Mouse (Mus musculus): ENCODE measurements around the gene Lrrc75b.

Gene Lrrc75b

GRCm38 (mm10) chr10:75559676-75560548 lies at the start of gene Lrrc75b:
TSS of gene Lrrc75b (minus strand) at chr10:75560330.
- DNase-seq (ENCODE audit: low read depth, low spot score), result no peak

- DNase-seq (ENCODE audit: low read depth, low spot score), result no peak
These were observed 48.8 kb upstream of the Lrrc75b start for GRCm38 (mm10) chr10:75608975-75609374.

GRCm38 (mm10) chr10:75607253-75607652 lies 47.1 kb upstream of the Lrrc75b start:
- DNase-seq (ENCODE audit: low read depth, low spot score), result no peak

DNA sequence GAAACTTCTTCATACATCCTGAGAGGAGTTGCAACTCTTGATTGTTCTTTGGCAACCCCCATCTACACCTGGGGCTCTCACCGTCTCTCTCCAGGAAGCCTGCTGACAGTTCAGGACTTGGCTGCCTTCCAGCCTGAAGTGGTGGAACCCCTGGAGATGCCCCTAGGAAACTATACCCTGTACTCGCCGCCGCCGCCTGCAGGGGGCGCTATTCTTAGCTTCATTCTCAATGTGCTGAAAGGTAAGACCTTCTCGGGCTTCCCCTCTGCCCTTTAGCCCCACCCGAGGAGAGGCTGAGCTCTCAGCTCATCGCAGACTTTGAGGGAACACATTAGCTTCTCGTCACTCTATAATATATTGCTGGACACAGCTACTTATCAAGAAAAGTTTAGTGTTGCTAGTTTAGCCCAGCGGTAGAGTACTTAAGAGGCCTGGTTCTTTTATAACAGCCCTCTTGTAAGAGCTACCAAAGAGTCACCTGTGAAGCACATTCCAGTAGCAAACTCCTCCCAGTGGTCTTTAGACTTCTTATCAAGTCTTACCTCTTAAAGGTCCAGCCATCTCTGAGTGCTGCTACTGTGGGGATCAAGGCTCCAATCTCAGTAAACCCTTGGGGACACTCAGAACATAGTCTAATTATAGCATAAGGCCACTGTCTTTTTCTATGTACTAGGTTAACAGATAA lies 45.2 kb upstream of the Lrrc75b start:
- peak; percentile 71 for DNase-seq (ENCODE audit: low read depth, low spot score)

DNA sequence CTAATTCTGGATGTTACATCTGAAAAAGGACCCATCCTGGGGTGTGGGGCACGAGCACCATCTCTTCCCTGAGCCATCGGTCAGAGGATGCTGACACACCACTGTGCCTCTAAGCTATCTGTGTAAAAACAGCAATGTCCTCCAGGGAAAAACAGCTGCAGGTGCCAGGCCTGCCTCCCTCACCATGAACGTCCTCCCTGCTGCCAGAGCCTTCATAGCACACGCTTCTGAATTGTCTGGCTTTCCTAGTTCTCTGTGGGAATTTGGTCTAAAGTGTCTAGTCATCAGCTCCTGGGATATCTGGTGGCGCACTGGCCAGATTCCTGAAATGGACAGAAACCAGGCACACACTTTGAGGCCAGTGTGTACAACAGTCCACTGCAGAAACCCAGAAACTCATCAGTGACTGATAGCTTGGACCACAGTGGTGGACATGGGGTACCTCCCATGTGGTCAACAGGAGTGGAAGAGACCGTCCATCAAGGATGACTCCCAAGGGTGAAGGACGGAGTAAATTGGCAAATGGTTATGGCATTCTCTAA lies 40.1 kb upstream of the Lrrc75b start:
- DNase-seq (ENCODE audit: low read depth, low spot score), result no peak

- DNase-seq (ENCODE audit: low read depth, low spot score), result no peak
These were observed 35.9 kb upstream of the Lrrc75b start for GRCm38 (mm10) chr10:75595981-75596380.

DNA sequence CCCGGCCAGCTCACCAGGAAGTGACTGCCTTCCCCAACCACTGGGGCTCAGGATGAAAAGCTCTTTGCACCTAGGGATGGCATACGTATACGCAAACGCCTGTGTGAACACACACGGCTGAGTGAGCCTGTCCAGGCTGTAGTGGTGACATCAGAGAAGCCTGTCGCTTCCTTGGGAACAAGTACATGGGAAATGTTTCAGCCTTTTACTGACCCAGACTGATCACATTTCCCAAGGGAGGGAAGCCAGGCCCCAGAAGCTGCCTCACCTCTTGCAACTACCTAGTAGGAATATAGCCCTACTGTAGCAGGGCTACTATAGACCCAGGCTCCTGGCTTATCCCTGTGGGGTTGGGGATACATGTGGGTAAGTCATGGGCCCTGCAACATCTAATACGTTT lies 32.5 kb upstream of the Lrrc75b start:
- no peak for DNase-seq (ENCODE audit: low read depth, low spot score)

GRCm38 (mm10) chr10:75591211-75591894 lies 31.2 kb upstream of the Lrrc75b start:
- DNase-seq (ENCODE audit: low read depth, low spot score), result no peak

GRCm38 (mm10) chr10:75589651-75590050 lies 29.5 kb upstream of the Lrrc75b start:
- no peak for DNase-seq (ENCODE audit: low read depth, low spot score)

DNA sequence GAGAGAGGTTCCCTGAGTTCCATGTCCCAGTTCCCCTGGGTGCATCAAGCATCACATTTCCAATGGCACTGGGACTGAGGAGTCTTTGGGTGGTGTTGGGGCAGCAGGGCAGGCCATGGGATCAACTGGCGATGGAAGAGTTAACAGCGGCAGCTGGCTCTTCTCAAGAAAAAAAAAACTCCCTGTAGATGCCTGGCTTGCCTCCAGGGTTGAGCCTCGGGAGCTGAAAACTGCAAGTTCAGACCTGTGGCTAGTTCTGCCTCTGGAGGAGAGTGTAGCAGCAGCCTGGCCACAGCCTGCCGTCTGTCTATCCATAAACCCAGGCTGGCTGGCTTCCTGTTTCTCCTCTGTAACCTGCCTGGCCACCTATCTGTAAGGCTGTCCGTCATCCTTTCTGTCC lies 29.0 kb upstream of the Lrrc75b start, which contains the start of gene Ggt5:
Ggt5 (plus strand) TSS at position 212 of the 400 bp plus-strand sequence.
- DNase-seq (ENCODE audit: low read depth, low spot score), result no peak

DNA sequence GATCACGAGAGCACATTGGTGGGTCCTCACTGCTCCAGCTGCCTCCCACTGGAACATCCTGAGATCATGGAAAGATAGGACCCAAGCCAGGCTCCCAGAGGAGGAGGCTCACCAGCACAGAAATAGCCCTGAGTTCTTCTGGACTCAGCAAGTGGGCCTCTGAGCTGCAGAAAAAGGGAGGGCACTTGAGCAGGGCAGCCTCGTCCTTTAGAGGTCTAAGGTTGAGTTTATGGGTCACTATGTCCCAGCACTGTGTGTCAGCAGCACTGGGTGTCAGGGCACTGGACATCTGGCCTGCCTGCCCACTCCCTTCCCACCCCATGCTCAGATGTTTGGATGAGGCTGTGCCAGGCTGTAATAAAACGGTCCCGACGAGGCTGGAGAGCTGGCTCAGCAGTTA lies 28.2 kb upstream of the Lrrc75b start:
- no peak for DNase-seq (ENCODE audit: low read depth, low spot score)

- DNase-seq (ENCODE audit: low read depth, low spot score), result no peak
These were observed 27.7 kb upstream of the Lrrc75b start for GRCm38 (mm10) chr10:75587781-75588180.

DNA sequence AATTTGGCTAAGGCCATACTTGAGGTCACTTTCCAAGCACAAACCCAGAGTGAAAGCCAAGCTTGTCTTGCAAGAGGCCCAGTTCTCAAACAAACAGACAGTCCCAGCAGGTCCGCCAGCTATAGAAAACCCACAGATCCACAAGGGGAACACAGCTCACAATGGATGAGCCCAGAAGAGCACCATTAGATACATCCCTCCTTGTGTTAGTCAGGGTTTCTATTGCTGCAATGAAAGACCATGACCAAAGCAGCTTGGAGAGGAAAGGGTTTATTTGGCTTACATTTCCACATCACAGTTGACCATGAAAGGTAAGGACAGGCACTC lies 26.4 kb upstream of the Lrrc75b start:
- no peak for DNase-seq (ENCODE audit: low read depth, low spot score)

GRCm38 (mm10) chr10:75585876-75586552 lies 25.9 kb upstream of the Lrrc75b start:
- DNase-seq (ENCODE audit: low read depth, low spot score), result peak; percentile 93

GRCm38 (mm10) chr10:75579129-75579528 lies 19.0 kb upstream of the Lrrc75b start:
- no peak for DNase-seq (ENCODE audit: low read depth, low spot score)

GRCm38 (mm10) chr10:75573965-75574364 lies 13.8 kb upstream of the Lrrc75b start:
- no peak for DNase-seq (ENCODE audit: low read depth, low spot score)

DNA sequence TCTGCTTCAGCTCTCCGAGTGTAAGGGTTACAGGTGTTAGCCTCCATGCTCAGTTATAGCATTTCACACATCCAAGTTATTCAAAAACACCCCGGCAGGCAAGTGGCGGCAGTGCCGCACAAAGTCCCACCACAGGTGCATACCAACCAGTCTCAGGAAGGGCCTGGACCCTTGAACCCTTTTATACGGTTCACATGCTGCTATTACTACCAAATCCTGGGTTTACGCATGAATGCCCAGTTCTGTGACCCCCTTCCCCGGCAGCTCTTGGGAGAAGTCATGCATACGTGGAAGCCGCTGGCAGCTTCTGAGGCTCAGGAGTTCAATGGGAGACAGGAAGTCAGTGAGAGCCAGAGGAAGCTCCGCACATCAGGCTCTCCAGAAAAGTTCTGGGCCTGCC lies 13.1 kb upstream of the Lrrc75b start:
- DNase-seq (ENCODE audit: low read depth, low spot score), result no peak

- no peak for DNase-seq (ENCODE audit: low read depth, low spot score)
These were observed 11.8 kb upstream of the Lrrc75b start for GRCm38 (mm10) chr10:75571937-75572336.

GRCm38 (mm10) chr10:75570981-75571657 lies 11.0 kb upstream of the Lrrc75b start:
- no peak for DNase-seq (ENCODE audit: low read depth, low spot score)

- no peak for DNase-seq (ENCODE audit: low read depth, low spot score)
These were observed 8.7 kb upstream of the Lrrc75b start for GRCm38 (mm10) chr10:75568851-75569250.

DNA sequence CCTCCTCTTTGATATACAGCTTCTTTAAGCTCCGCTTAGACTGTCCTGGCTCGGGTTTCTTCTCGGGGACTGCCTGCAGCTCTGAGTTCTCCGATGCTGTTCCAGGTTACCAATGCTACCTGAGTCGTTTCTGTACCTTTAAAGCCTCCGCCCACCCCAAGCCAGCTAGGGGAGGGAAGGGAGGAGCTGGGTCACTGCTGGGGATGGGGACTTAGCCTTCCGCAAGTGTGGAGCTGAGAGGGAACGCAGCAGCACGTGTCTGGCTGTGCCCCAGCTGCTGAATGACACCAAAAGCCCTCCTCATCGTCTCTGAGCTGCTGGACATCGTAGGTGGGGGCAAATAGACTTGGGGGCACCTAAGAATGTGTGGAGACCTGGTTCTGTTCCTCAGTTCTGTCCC lies 8.3 kb upstream of the Lrrc75b start:
- DNase-seq (ENCODE audit: low read depth, low spot score), result peak; percentile 41
